Mouse (Mus musculus) subcutaneous adipose tissue, adult 2 months (tissue): ENCODE results near the gene Parp6. TPM values are rescaled to one million over a fixed set of nuclear protein-coding genes. Genes with fewer than 3 reads are reported as not detected.

ENCODE experiments used
- polyA plus RNA-seq: library from polyadenylated mRNA; depleted of rRNA; stranded (reverse); fragments of >200 nt; gene quantifications from 2 replicates; pipeline ENCODE4 v1.2.3, GENCODE M21; 2012; ENCODE audit warnings: low replicate concordance; rRNA removed

Parp6 gene
- 42.0 and 45.4 TPM in 2 replicates for polyA plus RNA-seq

GRCm38 (mm10) chr9:59616622-59617306 lies at the start of gene Parp6:
Gene Parp6 (plus strand): TSS chr9:59617284.

GRCm38 (mm10) chr9:59577844-59578504 lies 39.1 kb upstream of the Parp6 start, which contains the start of gene Celf6:
Gene Celf6 (plus strand): TSS chr9:59577917.

GRCm38 (mm10) chr9:59655958-59656634 lies 39.0 kb downstream of the Parp6 start, which contains the start of gene Pkm:
Gene Pkm (plus strand): TSS chr9:59656368.

GRCm38 (mm10) chr9:59679678-59680533 lies 62.8 kb downstream of the Parp6 start, which contains the start of gene Gramd2:
Gene Gramd2 (plus strand): TSS chr9:59680144.

Other genes starting within 250 kb of the Parp6 start
- 26.5 and 26.8 TPM in 2 replicates for gene Arih1, start 130.7 kb upstream of the Parp6 start, polyA plus RNA-seq
- gene Hexa, start 77.7 kb upstream of the Parp6 start, polyA plus RNA-seq = 128 and 151 TPM in 2 replicates
- 0.90 and 1.0 TPM in 2 replicates for gene Tmem202, start 77.4 kb upstream of the Parp6 start, polyA plus RNA-seq
- gene Celf6, start 39.4 kb upstream of the Parp6 start, polyA plus RNA-seq = 0.24 TPM in 1 of 2 replicates, not detected in the other
- gene Pkm, start 39.1 kb downstream of the Parp6 start, polyA plus RNA-seq = 808 and 1,016 TPM in 2 replicates
- 1.0 and 1.5 TPM in 2 replicates for gene Gramd2, start 62.9 kb downstream of the Parp6 start, polyA plus RNA-seq
- 5.8 and 6.8 TPM in 2 replicates for gene Senp8, start 133.4 kb downstream of the Parp6 start, polyA plus RNA-seq
- gene Myo9a, start 133.6 kb downstream of the Parp6 start, polyA plus RNA-seq = 5.1 and 7.5 TPM in 2 replicates